Mouse (Mus musculus): ENCODE measurements at regions not wholly inside any gene's neighbourhood (a gene's known extent, or its start where the extent isn't known, plus 50 kb on each side); places are given as distances from the start of the nearest gene placed in this dataset.

GRCm38 (mm10) chr8:91990952-91991351 is 189.1 kb upstream of the Irx3 start:
- Histone ChIP-seq H3K4me3 (ENCODE audit: low read depth, low read length) (no peak overlapping the region), H3K36me3 (ENCODE audit: control insufficient read depth, insufficient read depth) (no peaks in the 10 kb centered on the region), H3K27ac (ENCODE audit: low read depth, low read length) (no peak overlapping the region), H3K4me1 (replicated peaks; ENCODE audit: control insufficient read depth, insufficient read depth, low read length) (no peaks in the 10 kb centered on the region), H3K9ac (ENCODE audit: low read depth, low read length) (no peak overlapping the region), H3K4me2 (replicated peaks; ENCODE audit: low read depth) (no peak overlapping the region), H3K9me3 (ENCODE audit: control insufficient read depth) (no peaks in the 10 kb centered on the region), H3K27me3 (replicated peaks; ENCODE audit: control insufficient read depth, insufficient read depth, low read length) (no peaks in the 10 kb centered on the region; the same call in 1 of the 2 replicates)
- WGBS = 52% methylated on average over 5 of the region's 5 CpGs
- no peak for TF ChIP-seq CTCF (IDR thresholded peaks at IDR 0.05; ENCODE audit: low read depth)
- ATAC-seq = no peak

- no peak for TF ChIP-seq CTCF (IDR thresholded peaks at IDR 0.05; ENCODE audit: low read depth)
- Histone ChIP-seq H3K4me2 (replicated peaks; ENCODE audit: low read depth) (no peak overlapping the region), H3K36me3 (ENCODE audit: control insufficient read depth, insufficient read depth) (no peaks in the 10 kb centered on the region), H3K27me3 (replicated peaks; ENCODE audit: control insufficient read depth, insufficient read depth, low read length) (no peaks in the 10 kb centered on the region; the same call in 1 of the 2 replicates), H3K4me1 (replicated peaks; ENCODE audit: control insufficient read depth, insufficient read depth, low read length) (no peaks in the 10 kb centered on the region), H3K4me3 (ENCODE audit: low read depth, low read length) (no peak overlapping the region), H3K27ac (ENCODE audit: low read depth, low read length) (no peak overlapping the region), H3K9me3 (ENCODE audit: control insufficient read depth) (no peaks in the 10 kb centered on the region), H3K9ac (ENCODE audit: low read depth, low read length) (no peak overlapping the region)
- ATAC-seq = no peak
- 70% methylated on average over 3 of the region's 3 CpGs for WGBS
Observed at GRCm38 (mm10) chr8:91990048-91990447, 188.2 kb upstream of the Irx3 start.

DNA sequence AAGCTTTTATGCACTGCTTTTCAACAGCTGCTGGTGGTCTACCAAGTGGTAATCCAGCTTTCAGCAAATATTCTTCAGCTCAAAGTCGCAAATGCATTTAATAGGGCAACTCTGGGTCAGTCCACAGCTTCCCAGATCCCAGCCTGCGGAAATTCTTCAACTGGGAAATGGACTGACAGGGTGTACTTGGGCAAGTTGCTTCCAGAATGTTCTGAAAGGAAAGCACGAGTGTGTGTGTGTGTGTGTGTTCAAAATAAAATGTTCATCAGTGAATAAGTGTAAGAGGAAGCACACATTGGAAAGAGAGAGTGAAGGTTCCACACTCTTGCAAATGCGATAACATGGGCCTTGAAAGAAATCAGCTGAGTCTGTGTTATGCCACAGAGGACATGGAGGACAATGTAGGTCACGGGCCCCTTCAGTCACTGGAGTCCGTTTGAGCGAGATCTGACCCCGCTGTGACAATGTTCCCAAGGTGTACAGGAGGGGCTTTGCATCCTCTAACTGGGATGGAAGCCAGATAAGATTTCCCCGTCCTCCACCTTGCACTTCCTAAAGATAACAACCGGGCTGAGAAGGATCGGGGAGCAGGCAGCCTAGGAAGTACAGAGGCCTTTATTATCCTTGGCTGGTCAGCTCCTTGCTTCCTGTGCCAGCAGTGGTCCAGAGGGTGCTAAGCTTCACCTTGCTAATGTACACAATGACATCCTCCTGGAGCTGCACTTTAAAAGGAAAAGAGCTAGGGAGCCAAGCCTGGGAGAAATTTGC is 187.2 kb upstream of the Irx3 start:
- Histone ChIP-seq H3K9ac (ENCODE audit: low read depth, low read length) (no peak overlapping the region), H3K4me2 (replicated peaks; ENCODE audit: low read depth) (no peak overlapping the region), H3K9me3 (ENCODE audit: control insufficient read depth) (no peaks in the 10 kb centered on the region), H3K27ac (ENCODE audit: low read depth, low read length) (no peak overlapping the region), H3K36me3 (ENCODE audit: control insufficient read depth, insufficient read depth) (no peaks in the 10 kb centered on the region), H3K4me3 (ENCODE audit: low read depth, low read length) (no peak overlapping the region), H3K4me1 (replicated peaks; ENCODE audit: control insufficient read depth, insufficient read depth, low read length) (no peaks in the 10 kb centered on the region), H3K27me3 (replicated peaks; ENCODE audit: control insufficient read depth, insufficient read depth, low read length) (no peaks in the 10 kb centered on the region; the same call in 1 of the 2 replicates)
- 54% methylated on average over 11 of the region's 11 CpGs for WGBS
- ATAC-seq = no peak
- TF ChIP-seq CTCF (IDR thresholded peaks at IDR 0.05; ENCODE audit: low read depth) = no peak

DNA sequence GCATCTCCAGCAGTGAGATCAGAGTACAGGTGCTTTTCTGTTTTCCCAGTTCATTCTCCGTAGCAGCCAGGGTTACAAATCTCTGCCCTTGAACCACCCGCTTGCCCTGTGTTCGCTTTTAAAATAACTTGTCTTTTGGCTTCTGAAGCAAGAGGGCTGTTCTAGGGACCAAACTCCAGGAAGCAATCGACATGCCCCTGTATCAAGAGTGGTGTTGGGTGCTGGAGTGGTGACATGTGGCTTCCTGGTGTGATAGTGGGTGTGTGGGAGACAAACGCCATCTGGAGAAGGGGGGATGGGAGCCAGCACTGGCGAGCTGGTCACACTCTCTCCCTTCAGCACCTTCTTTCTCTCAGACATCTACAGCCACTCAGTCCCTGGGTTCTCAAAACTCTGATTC is 186.0 kb upstream of the Irx3 start:
- no peak for ATAC-seq
- WGBS = 59% methylated on average over 6 of the region's 6 CpGs

GRCm38 (mm10) chr8:91983171-91983570 is 181.3 kb upstream of the Irx3 start:
- WGBS = 89% methylated on average over 2 of the region's 2 CpGs
- Histone ChIP-seq H3K9me3 (ENCODE audit: control insufficient read depth) (no peaks in the 10 kb centered on the region), H3K4me3 (ENCODE audit: low read depth, low read length) (no peak overlapping the region), H3K4me2 (replicated peaks; ENCODE audit: low read depth) (no peak overlapping the region), H3K36me3 (ENCODE audit: control insufficient read depth, insufficient read depth) (no peaks in the 10 kb centered on the region), H3K27me3 (replicated peaks; ENCODE audit: control insufficient read depth, insufficient read depth, low read length) (no peaks in the 10 kb centered on the region), H3K27ac (ENCODE audit: low read depth, low read length) (no peak overlapping the region), H3K9ac (ENCODE audit: low read depth, low read length) (no peak overlapping the region), H3K4me1 (replicated peaks; ENCODE audit: control insufficient read depth, insufficient read depth, low read length) (no peaks in the 10 kb centered on the region)
- no peak for ATAC-seq
- TF ChIP-seq CTCF (IDR thresholded peaks at IDR 0.05; ENCODE audit: low read depth) = no peak

More for the DNA sequence above, 186.0 kb upstream of the Irx3 start:
- Histone ChIP-seq H3K4me2 (replicated peaks; ENCODE audit: low read depth) (no peak overlapping the region), H3K27ac (ENCODE audit: low read depth, low read length) (no peak overlapping the region), H3K9ac (ENCODE audit: low read depth, low read length) (no peak overlapping the region), H3K4me3 (ENCODE audit: low read depth, low read length) (no peak overlapping the region), H3K27me3 (replicated peaks; ENCODE audit: control insufficient read depth, insufficient read depth, low read length) (no peaks in the 10 kb centered on the region; the same call in 1 of the 2 replicates), H3K36me3 (ENCODE audit: control insufficient read depth, insufficient read depth) (no peaks in the 10 kb centered on the region), H3K4me1 (replicated peaks; ENCODE audit: control insufficient read depth, insufficient read depth, low read length) (no peaks in the 10 kb centered on the region), H3K9me3 (ENCODE audit: control insufficient read depth) (no peaks in the 10 kb centered on the region)
- no peak for TF ChIP-seq CTCF (IDR thresholded peaks at IDR 0.05; ENCODE audit: low read depth)

DNA sequence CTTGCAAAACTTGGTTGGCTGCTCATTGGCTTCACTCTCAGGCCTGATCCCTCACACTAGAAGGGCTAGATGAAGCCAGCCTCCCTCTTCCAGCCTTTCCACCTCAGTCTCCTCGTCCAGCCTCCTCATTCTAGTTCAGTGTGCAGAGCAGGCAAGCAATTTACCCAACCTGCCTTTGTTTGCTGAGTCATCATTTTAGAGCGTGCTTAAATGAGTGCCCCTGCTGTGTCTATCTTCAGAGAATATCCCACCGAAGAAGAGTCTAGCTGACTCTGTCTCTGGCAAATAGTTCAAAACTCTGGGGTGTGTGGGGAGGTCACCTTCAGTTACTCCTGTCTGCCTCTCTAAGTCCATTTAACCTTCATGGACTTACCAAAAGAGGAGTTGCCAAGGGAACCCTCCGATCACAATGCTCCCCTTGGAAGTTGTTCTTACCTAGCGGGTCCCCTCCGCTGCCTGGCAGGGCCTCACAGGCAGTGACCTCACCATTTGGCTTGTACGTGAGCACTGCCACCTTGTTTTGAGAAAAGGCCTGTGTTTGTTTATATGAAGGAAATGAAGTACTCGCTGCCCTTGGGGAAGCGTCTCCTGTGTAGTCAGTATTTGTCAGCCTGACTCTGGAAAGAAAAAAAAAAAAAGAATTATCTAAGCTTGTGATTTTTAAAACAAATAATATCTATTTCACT is 175.2 kb upstream of the Irx3 start:
- 60% methylated on average over 9 of the region's 9 CpGs for WGBS
- no peak overlapping the region for H3K4me3 ChIP-seq (ENCODE audit: low read depth, low read length)
- H3K27ac ChIP-seq (ENCODE audit: low read depth, low read length) = no peak overlapping the region
- H3K9ac ChIP-seq (ENCODE audit: low read depth, low read length) = no peak overlapping the region
- no peak for TF ChIP-seq CTCF (IDR thresholded peaks at IDR 0.05; ENCODE audit: low read depth)
- H3K27me3 ChIP-seq (replicated peaks; ENCODE audit: control insufficient read depth, insufficient read depth, low read length) = 0 out of 2 replicates have a peak, but pooled peaks cover 3% of the 10 kb centered on the region
- no peaks in the 10 kb centered on the region for H3K9me3 ChIP-seq (ENCODE audit: control insufficient read depth)
- H3K36me3 ChIP-seq (ENCODE audit: control insufficient read depth, insufficient read depth) = no peaks in the 10 kb centered on the region
- no peaks in the 10 kb centered on the region for H3K4me1 ChIP-seq (replicated peaks; ENCODE audit: control insufficient read depth, insufficient read depth, low read length)
- no peak for ATAC-seq
- no peak overlapping the region for H3K4me2 ChIP-seq (replicated peaks; ENCODE audit: low read depth)
